Comparison of ENCODE assay signal across 9 mouse cellular contexts in the genomic region with DNA sequence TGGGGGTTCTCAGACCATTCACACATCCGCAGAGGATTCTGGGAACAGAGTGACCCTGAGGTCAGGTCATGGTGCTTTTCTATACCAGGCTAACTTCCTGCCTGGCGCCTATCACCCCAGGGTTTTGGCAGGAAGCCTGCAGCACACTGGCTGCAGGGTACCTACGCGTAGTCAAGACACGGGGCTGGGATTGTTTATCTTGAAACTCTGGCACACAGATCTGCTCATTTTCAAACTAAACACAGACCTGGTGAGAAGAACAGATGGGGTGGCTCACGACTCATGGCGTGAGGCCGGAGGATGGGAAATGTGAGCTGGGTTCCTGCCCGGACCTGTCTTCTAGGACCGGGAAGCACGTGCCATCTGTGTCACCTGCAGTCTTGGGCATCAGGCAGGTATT. TPM values are rescaled to one million over a fixed set of nuclear protein-coding genes. Genes with fewer than 3 reads are reported as not detected.
DNase-seq lines count a peak whose midpoint lies in the region; ATAC-seq lines count a peak whose summit lies in the region.
"Had no signal": no experiment of that assay in that cellular context is flagged by ENCODE, and none has a peak within 500 bp of the region (broad histone marks: within the 10 kb centered on the region; RNA-seq: fewer than 3 reads in every experiment).

No protein-coding gene starts in this region.

- H3K27me3 ChIP-seq in kidney, embryonic 15.5 days = no peaks in the 10 kb centered on the region
- H3K27me3 ChIP-seq in forebrain, embryonic 15.5 days = no peaks in the 10 kb centered on the region
- no peaks in the 10 kb centered on the region for H3K27me3 ChIP-seq in intestine, embryonic 15.5 days (replicated peaks)

- peaks cover 25% of the 10 kb centered on the region for H3K4me1 ChIP-seq in kidney, embryonic 15.5 days
- peaks cover 35% of the 10 kb centered on the region for H3K4me1 ChIP-seq in forebrain, embryonic 15.5 days
- H3K4me1 ChIP-seq in intestine, embryonic 15.5 days (replicated peaks) = peaks cover 26% of the 10 kb centered on the region

- ATAC-seq in kidney, embryonic 15.5 days (replicated peaks; ENCODE audit: low FRiP score) = 0 out of 2 replicates have a peak, but pooled peaks have one; percentile 29
- peak; percentile 42 for ATAC-seq in forebrain, embryonic 15.5 days (replicated peaks)
- peak; percentile 39; the same call in 1 of the 2 replicates for ATAC-seq in intestine, embryonic 15.5 days

- 0 out of 2 replicates have a peak, but pooled peaks cover 3% of the 10 kb centered on the region for H3K9me3 ChIP-seq in kidney, embryonic 15.5 days (replicated peaks)
- H3K9me3 ChIP-seq in forebrain, embryonic 15.5 days = no peaks in the 10 kb centered on the region
- H3K9me3 ChIP-seq in intestine, embryonic 15.5 days = no peaks in the 10 kb centered on the region
- H3K9me3 ChIP-seq: G1E had no signal

- H3K4me3 ChIP-seq in kidney, embryonic 15.5 days (replicated peaks) = no peak overlapping the region
- H3K4me3 ChIP-seq in forebrain, embryonic 15.5 days = no peak overlapping the region
- no peak overlapping the region for H3K4me3 ChIP-seq in intestine, embryonic 15.5 days (replicated peaks)

- no peak for DNase-seq in kidney, adult 8-10 months
- peak; percentile 94 to 96 for DNase-seq in cerebellum, adult 18-20 months
- peak; percentile 39 for DNase-seq in mesoderm, embryonic 11.5 days (ENCODE audit: low read depth, low spot score)
- DNase-seq in Muller cell, postnatal 12 days (ENCODE audit: inconsistent ontology term) = no peak
- DNase-seq in spleen, postnatal 10 days (ENCODE audit: low spot score in 2 of 2) = no peak

- peaks cover 6% of the 10 kb centered on the region for H3K36me3 ChIP-seq in kidney, embryonic 15.5 days
- no peaks in the 10 kb centered on the region for H3K36me3 ChIP-seq in forebrain, embryonic 15.5 days
- H3K36me3 ChIP-seq in intestine, embryonic 15.5 days = no peaks in the 10 kb centered on the region
- H3K36me3 ChIP-seq: G1E had no signal

- no peak overlapping the region for H3K4me2 ChIP-seq in kidney, embryonic 15.5 days
- no peak overlapping the region for H3K4me2 ChIP-seq in forebrain, embryonic 15.5 days (replicated peaks)
- H3K4me2 ChIP-seq in intestine, embryonic 15.5 days (replicated peaks) = no peak overlapping the region

- H3K27ac ChIP-seq in kidney, embryonic 15.5 days = peak overlapping the region; percentile 51; the same call in 1 of the 2 replicates
- H3K27ac ChIP-seq in forebrain, embryonic 15.5 days (replicated peaks) = peak overlapping the region; percentile 64
- peak overlapping the region; percentile 73 for H3K27ac ChIP-seq in intestine, embryonic 15.5 days

- H3K9ac ChIP-seq in kidney, embryonic 15.5 days = no peak overlapping the region
- H3K9ac ChIP-seq in forebrain, embryonic 15.5 days (replicated peaks) = no peak overlapping the region
- no peak overlapping the region for H3K9ac ChIP-seq in intestine, embryonic 15.5 days

- 24% methylated on average over 11 of the region's 11 CpGs for WGBS in kidney, embryonic 15.5 days
- 36% methylated on average over 11 of the region's 11 CpGs for WGBS in forebrain, embryonic 15.5 days
- WGBS in intestine, embryonic 15.5 days = 32% methylated on average over 11 of the region's 11 CpGs

RNA-seq across cellular contexts. Expression of a gene that starts 52.5 kb away (rescaled TPM):
- 23.2 and 23.5 TPM in 2 replicates for polyA plus RNA-seq in kidney, embryonic 15.5 days (2015; fragmentation: Nextera tagmentation; extraction: Ambion mirVana)
- 22.1 and 23.4 TPM in 2 replicates for polyA plus RNA-seq in forebrain, embryonic 15.5 days (2015; fragmentation: Nextera tagmentation; extraction: Ambion mirVana)
- polyA plus RNA-seq in intestine, embryonic 15.5 days (2015; fragmentation: Nextera tagmentation; extraction: Ambion mirVana) = 19.1 and 22.2 TPM in 2 replicates

Comparison
In these comparisons a context has a peak if more than half of its experiments do, and no peak if none do; other contexts are left out.
1. DNase-seq: peak in cerebellum, adult 18-20 months (2 of 2) and mesoderm, embryonic 11.5 days (single experiment); none in kidney, adult 8-10 months (0 of 2), Muller cell, postnatal 12 days (single experiment) and spleen, postnatal 10 days (0 of 2).
2. Peak in every context shown above with its lines, with median percentiles within 50 percentile points of each other: ATAC-seq and H3K27ac ChIP-seq.